Mouse (Mus musculus) G1E (cell line): ENCODE results near the gene Gk2. TPM values are rescaled to one million over a fixed set of nuclear protein-coding genes. Genes with fewer than 3 reads are reported as not detected.

ENCODE experiments used
- ATAC-seq: 2 replicates; pipeline ENCODE4 v1.8.0; 2016; ENCODE audit warnings: mild to moderate bottlenecking; ENCODE audit not compliant: insufficient number of reproducible peaks, poor library complexity, low FRiP score, severe bottlenecking; ENCODE audit errors: extremely low read depth
- DNase-seq: peaks from one replicate; pipeline ENCODE4 v3.0.0; 2012; ENCODE audit warnings: low spot score
- H3K27me3 ChIP-seq: 2 replicates; pipeline ENCODE4 v1.6.1; 2012; ENCODE audit warnings: mild to moderate bottlenecking, low read length, inconsistent platforms; ENCODE audit not compliant: insufficient read depth
- H3K36me3 ChIP-seq: replicated peaks from 2 replicates; pipeline ENCODE3; 2012; ENCODE audit warnings: mild to moderate bottlenecking, inconsistent platforms
- H3K4me1 ChIP-seq: 2 replicates; pipeline ENCODE4 v1.6.1; 2012; ENCODE audit warnings: low read depth, low read length, inconsistent platforms, mixed read lengths; ENCODE audit not compliant: insufficient read depth
- H3K4me3 ChIP-seq: 2 replicates; pipeline ENCODE4 v1.5.1; 2012; ENCODE audit warnings: low read depth, mild to moderate bottlenecking, inconsistent platforms, low read length, moderate library complexity, mixed read lengths
- H3K9me3 ChIP-seq: replicated peaks from 2 replicates; pipeline ENCODE4 v1.6.1; 2012; ENCODE audit warnings: inconsistent platforms
- CTCF ChIP-seq: IDR thresholded peaks from 2 replicates; pipeline ENCODE4 v1.5.1; 2012; ENCODE audit warnings: low read depth, low read length, inconsistent platforms, mixed read lengths
- GATA1 ChIP-seq: IDR thresholded peaks from 2 replicates; pipeline ENCODE4 v1.6.1; 2012; ENCODE audit warnings: borderline replicate concordance, low read length, inconsistent platforms, mixed read lengths
- GATA2 ChIP-seq: IDR thresholded peaks from 2 replicates; pipeline ENCODE4 v1.6.1; 2012; ENCODE audit warnings: low read depth, low read length, inconsistent platforms, borderline replicate concordance
- POLR2AphosphoS5 ChIP-seq: IDR thresholded peaks from 2 replicates; pipeline ENCODE4 v1.6.1; 2012; ENCODE audit warnings: low read depth, low read length, inconsistent platforms; ENCODE audit not compliant: insufficient replicate concordance
- TAL1 ChIP-seq: conservative IDR thresholded peaks from 2 replicates; pipeline ENCODE4 v1.6.1; 2012; ENCODE audit warnings: low read depth, low read length, inconsistent platforms, mixed read lengths
- polyA plus RNA-seq: library from polyadenylated mRNA; stranded (reverse); fragments of >175 nt; gene quantifications from 2 replicates; pipeline ENCODE4 v1.2.3, GENCODE M21; 2012
- total RNA-seq, 2 experiments: library from RNA; stranded (forward) in 1 of 2; stranded (reverse) in 1 of 2; fragments of 200-1000 nt in 1 of 2; fragments of >200 nt in 1 of 2; fragmentation: Nextera tagmentation in 1 of 2; gene quantifications; 2 replicates each; pipeline ENCODE4 v1.2.3; 2014 to 2017

The Gk2 gene
- total and polyA plus RNA-seq, 3 experiments = 0.22 TPM; not detected in 2

DNA sequence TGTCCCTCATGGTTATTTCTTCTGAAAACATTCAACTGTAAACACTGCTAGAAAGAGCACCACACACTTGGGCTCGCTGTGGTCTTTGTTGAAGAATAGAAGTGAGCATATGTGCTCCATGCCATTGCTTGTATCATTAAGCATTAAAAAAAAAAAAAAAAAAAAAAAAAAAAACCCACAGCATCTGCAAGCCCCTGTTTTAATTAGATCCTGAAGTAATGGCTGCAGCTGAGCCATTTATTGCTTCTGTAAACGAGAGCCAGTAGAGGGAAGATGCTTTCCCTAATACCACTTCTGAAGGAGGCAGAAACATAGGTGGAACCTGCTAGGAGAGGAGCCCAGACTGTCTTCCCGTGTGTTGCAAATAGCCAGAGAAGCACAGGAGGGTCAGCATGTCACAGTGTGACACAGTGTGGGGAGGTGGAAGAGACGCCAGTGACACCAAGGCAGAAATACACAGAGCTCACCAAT, 47.6 kb downstream of the Gk2 start:
- DNase-seq = no peak

More for the DNA sequence above, 47.6 kb downstream of the Gk2 start:
- TF ChIP-seq CTCF (no peak), TAL1 (no peak), GATA2 (no peak), GATA1 (no peak), POLR2AphosphoS5 (no peak)
- Histone ChIP-seq H3K27me3 (no peaks in the 10 kb centered on the region), H3K4me3 (no peak overlapping the region), H3K4me1 (no peaks in the 10 kb centered on the region), H3K36me3 (no peaks in the 10 kb centered on the region), H3K9me3 (no peaks in the 10 kb centered on the region)
- no peak for ATAC-seq

Other genes with a start within 250 kb of the Gk2 start
- gene Naa11, start 64.6 kb downstream of the Gk2 start, total RNA-seq (2014; fragmentation: Nextera tagmentation) = not detected in 2 replicates
- 0.11 TPM in 1 of 2 replicates, not detected in the other for gene Naa11, start 64.6 kb downstream of the Gk2 start, total RNA-seq (2017)
- gene Naa11, start 64.6 kb downstream of the Gk2 start, polyA plus RNA-seq = not detected in 2 replicates